Mouse (Mus musculus): ENCODE measurements around the gene Chmp5. TPM values are rescaled to one million over a fixed set of nuclear protein-coding genes. Genes with fewer than 3 reads are reported as not detected.

The Chmp5 gene
- polyA plus RNA-seq, 1 experiment = 109 TPM

Other genes starting within 250 kb of the Chmp5 start
- 22.9 and 23.2 TPM in 2 replicates for gene Aptx, start 245.2 kb upstream of the Chmp5 start, polyA plus RNA-seq (2012; ENCODE audit: insufficient read depth, insufficient read length, missing spikeins)
- 160 and 462 TPM in 2 replicates for gene Dnaja1, start 226.3 kb upstream of the Chmp5 start, polyA plus RNA-seq (2012; ENCODE audit: insufficient read depth, insufficient read length, missing spikeins)
- gene Smu1, start 190.5 kb upstream of the Chmp5 start, polyA plus RNA-seq (2012; ENCODE audit: insufficient read depth, insufficient read length, missing spikeins) = 35.8 and 42.9 TPM in 2 replicates
- 33.0 and 33.8 TPM in 2 replicates for gene B4galt1, start 94.4 kb upstream of the Chmp5 start, polyA plus RNA-seq (2012; ENCODE audit: insufficient read depth, insufficient read length, missing spikeins)
- not detected in 2 replicates for gene Spink4, start 28.4 kb upstream of the Chmp5 start, polyA plus RNA-seq (2012; ENCODE audit: insufficient read depth, insufficient read length, missing spikeins)
- 295 and 387 TPM in 2 replicates for gene Bag1, start 113 bp upstream of the Chmp5 start, polyA plus RNA-seq (2012; ENCODE audit: insufficient read depth, insufficient read length, missing spikeins)
- gene Nfx1, start 22.5 kb downstream of the Chmp5 start, polyA plus RNA-seq (2012; ENCODE audit: insufficient read depth, insufficient read length, missing spikeins) = 12.0 and 14.9 TPM in 2 replicates
- gene Aqp7, start 99.7 kb downstream of the Chmp5 start, polyA plus RNA-seq (2012; ENCODE audit: insufficient read depth, insufficient read length, missing spikeins) = 124 and 138 TPM in 2 replicates
- not detected in 2 replicates for gene Aqp3, start 149.8 kb downstream of the Chmp5 start, polyA plus RNA-seq (2012; ENCODE audit: insufficient read depth, insufficient read length, missing spikeins)
- 13.0 and 15.3 TPM in 2 replicates for gene Nol6, start 176.0 kb downstream of the Chmp5 start, polyA plus RNA-seq (2012; ENCODE audit: insufficient read depth, insufficient read length, missing spikeins)
- 71.7 and 124 TPM in 2 replicates for gene Ube2r2, start 187.3 kb downstream of the Chmp5 start, polyA plus RNA-seq (2012; ENCODE audit: insufficient read depth, insufficient read length, missing spikeins)